Mouse (Mus musculus): Measurements from ENCODE around the gene Sept3. TPM values are rescaled to one million over a fixed set of nuclear protein-coding genes. Genes with fewer than 3 reads are reported as not detected.
"Not testable (repeated sequence)": the region's sequence is repeated elsewhere in the genome, so short reads cannot be mapped to it uniquely, and the experiment has no call there.

Sept3 gene
- total RNA-seq, 1 experiment: 5.9 TPM

GRCm38 (mm10) chr15:82236565-82236964 is 38.1 kb upstream of the Sept3 start:
- H3K4me1 ChIP-seq (ENCODE audit: control insufficient read depth in 2 of 2, insufficient read depth in 2 of 2, low read length in 2 of 2, poor library complexity in 1 of 2): peaks cover 6 to 11% of the 10 kb centered on the region in 2 experiments
- H3K9ac ChIP-seq (ENCODE audit: insufficient read depth, low read depth, low read length, poor library complexity, severe bottlenecking): no peak overlapping the region
- in situ Hi-C loops (cut with MboI; ENCODE audit: low sequenced_read_pairs in 2 of 2, unreplicated experiment in 2 of 2): loop anchor here (5.0 to 25.0 kb wide), 4 partner anchors 92 to 174 kb away; partner anchors contain the start of genes Mei1 (in 2 of the 2), 4930407I10Rik (in 1 of the 2) and Srebf2 (in 1 of the 2)
- TF ChIP-seq ZNF384 (IDR thresholded peaks at IDR 0.05; ENCODE audit: low read depth, low read length): no peak
- TF ChIP-seq MAFK (IDR thresholded peaks at IDR 0.05; ENCODE audit: insufficient read depth, low read depth, low read length): no peak
- peak; percentile 45; the same call in 1 of the 2 replicates for TF ChIP-seq HCFC1 (IDR thresholded peaks at IDR 0.05; ENCODE audit: borderline replicate concordance, insufficient read depth, low read length)
- no peak for TF ChIP-seq CHD2 (IDR thresholded peaks at IDR 0.05; ENCODE audit: low read depth, low read length)
- TF ChIP-seq ZC3H11A (IDR thresholded peaks at IDR 0.05; ENCODE audit: borderline replicate concordance, low read depth, low read length): peak; percentile 89
- no peak overlapping the region for H3K4me3 ChIP-seq (ENCODE audit: insufficient read depth in 1 of 2, low read depth in 1 of 2, low read length in 2 of 2, poor library complexity in 1 of 2, severe bottlenecking in 1 of 2)
- DNase-seq (ENCODE audit: low read depth, low spot score): no peak
- H3K27ac ChIP-seq (ENCODE audit: insufficient read depth, low read depth, low read length, poor library complexity, severe bottlenecking): no peak overlapping the region
- no peaks in the 10 kb centered on the region for H3K9me3 ChIP-seq (ENCODE audit: control insufficient read depth, insufficient read depth, low read depth, low read length)
- H3K36me3 ChIP-seq (ENCODE audit: control insufficient read depth, insufficient read depth, low read length, poor library complexity, severe bottlenecking): peaks cover 47% of the 10 kb centered on the region; the same call in 1 of the 2 replicates

DNA sequence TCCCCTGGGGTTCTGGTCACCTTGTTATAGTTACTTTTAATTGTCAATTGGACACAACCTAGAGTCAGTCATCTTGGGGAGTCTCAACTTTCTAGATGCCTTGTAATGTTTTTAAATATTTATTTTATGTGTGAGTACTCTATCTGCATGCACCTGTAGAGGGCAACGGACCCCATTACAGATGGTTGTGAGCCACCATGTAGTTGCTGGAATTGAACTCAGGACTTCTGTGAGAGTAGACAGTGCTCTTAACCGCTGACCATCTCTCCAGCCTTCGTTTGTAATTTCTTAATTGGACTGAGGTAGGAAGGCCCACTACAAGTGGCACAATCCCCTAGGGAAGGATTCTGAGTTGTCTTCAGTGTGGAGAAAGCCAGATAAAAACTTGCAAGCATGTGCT is 31.4 kb upstream of the Sept3 start:
- no peak for DNase-seq (ENCODE audit: low read depth, low spot score)
- peaks cover 8 to 9% of the 10 kb centered on the region in 2 experiments; a peak in 3 of 4 replicates for H3K4me1 ChIP-seq (ENCODE audit: control insufficient read depth in 2 of 2, insufficient read depth in 2 of 2, low read length in 2 of 2, poor library complexity in 1 of 2)
- no peak for TF ChIP-seq CHD2 (IDR thresholded peaks at IDR 0.05; ENCODE audit: low read depth, low read length)
- TF ChIP-seq ZNF384 (IDR thresholded peaks at IDR 0.05; ENCODE audit: low read depth, low read length): no peak
- TF ChIP-seq HCFC1 (IDR thresholded peaks at IDR 0.05; ENCODE audit: borderline replicate concordance, insufficient read depth, low read length): no peak
- no peak for TF ChIP-seq ZC3H11A (IDR thresholded peaks at IDR 0.05; ENCODE audit: borderline replicate concordance, low read depth, low read length)
- no peak for TF ChIP-seq MAFK (IDR thresholded peaks at IDR 0.05; ENCODE audit: insufficient read depth, low read depth, low read length)
- peak overlapping the region; percentile 85 to 92 for H3K4me3 ChIP-seq (ENCODE audit: insufficient read depth in 1 of 2, low read depth in 1 of 2, low read length in 2 of 2, poor library complexity in 1 of 2, severe bottlenecking in 1 of 2)
- in situ Hi-C loops (cut with MboI; ENCODE audit: low sequenced_read_pairs in 2 of 2, unreplicated experiment in 2 of 2): loop anchor here in 1 of 2 experiments (25.0 kb wide), 1 partner anchor 181 kb away; the partner anchor contains the start of genes 4930407I10Rik and Mei1
- no peaks in the 10 kb centered on the region for H3K9me3 ChIP-seq (ENCODE audit: control insufficient read depth, insufficient read depth, low read depth, low read length)
- peak overlapping the region; percentile 93; the same call in 1 of the 2 replicates for H3K9ac ChIP-seq (ENCODE audit: insufficient read depth, low read depth, low read length, poor library complexity, severe bottlenecking)
- H3K36me3 ChIP-seq (ENCODE audit: control insufficient read depth, insufficient read depth, low read length, poor library complexity, severe bottlenecking): peaks cover 16% of the 10 kb centered on the region; the same call in 1 of the 2 replicates
- H3K27ac ChIP-seq (ENCODE audit: insufficient read depth, low read depth, low read length, poor library complexity, severe bottlenecking): no peak overlapping the region

GRCm38 (mm10) chr15:82243742-82244114 is 31.0 kb upstream of the Sept3 start:
- no peaks in the 10 kb centered on the region for H3K9me3 ChIP-seq (ENCODE audit: control insufficient read depth, insufficient read depth, low read depth, low read length)
- no peak for DNase-seq (ENCODE audit: low read depth, low spot score)
- peaks cover 8 to 9% of the 10 kb centered on the region in 2 experiments; a peak in 3 of 4 replicates for H3K4me1 ChIP-seq (ENCODE audit: control insufficient read depth in 2 of 2, insufficient read depth in 2 of 2, low read length in 2 of 2, poor library complexity in 1 of 2)
- H3K9ac ChIP-seq (ENCODE audit: insufficient read depth, low read depth, low read length, poor library complexity, severe bottlenecking): peak overlapping the region; percentile 93
- in situ Hi-C loops (cut with MboI; ENCODE audit: low sequenced_read_pairs in 2 of 2, unreplicated experiment in 2 of 2): loop anchor here in 1 of 2 experiments (25.0 kb wide), 1 partner anchor 181 kb away; the partner anchor contains the start of genes 4930407I10Rik and Mei1
- peaks cover 14% of the 10 kb centered on the region; the same call in 1 of the 2 replicates for H3K36me3 ChIP-seq (ENCODE audit: control insufficient read depth, insufficient read depth, low read length, poor library complexity, severe bottlenecking)
- no peak overlapping the region; the same call in 1 of the 2 replicates for H3K27ac ChIP-seq (ENCODE audit: insufficient read depth, low read depth, low read length, poor library complexity, severe bottlenecking)
- peak overlapping the region; percentile 85 to 92 for H3K4me3 ChIP-seq (ENCODE audit: insufficient read depth in 1 of 2, low read depth in 1 of 2, low read length in 2 of 2, poor library complexity in 1 of 2, severe bottlenecking in 1 of 2)
- TF ChIP-seq ZNF384 (IDR thresholded peaks at IDR 0.05; ENCODE audit: low read depth, low read length) (no peak), ZC3H11A (IDR thresholded peaks at IDR 0.05; ENCODE audit: borderline replicate concordance, low read depth, low read length) (no peak), CHD2 (IDR thresholded peaks at IDR 0.05; ENCODE audit: low read depth, low read length) (no peak), MAFK (IDR thresholded peaks at IDR 0.05; ENCODE audit: insufficient read depth, low read depth, low read length) (no peak)

GRCm38 (mm10) chr15:82244115-82244804 is 30.4 kb upstream of the Sept3 start, which contains the start of gene Cenpm:
TSS of gene Cenpm (minus strand) at chr15:82244748.
- Histone ChIP-seq H3K27ac (ENCODE audit: insufficient read depth, low read depth, low read length, poor library complexity, severe bottlenecking) (peak within 1 kb of the TSS; percentile 96), H3K4me1 (ENCODE audit: control insufficient read depth in 2 of 2, insufficient read depth in 2 of 2, low read length in 2 of 2, poor library complexity in 1 of 2) (peaks cover 8 to 9% of the 10 kb centered on the region in 2 experiments; a peak in 3 of 4 replicates), H3K9ac (ENCODE audit: insufficient read depth, low read depth, low read length, poor library complexity, severe bottlenecking) (peak within 1 kb of the TSS; percentile 93), H3K4me3 (ENCODE audit: insufficient read depth in 1 of 2, low read depth in 1 of 2, low read length in 2 of 2, poor library complexity in 1 of 2, severe bottlenecking in 1 of 2) (peak within 1 kb of the TSS; percentile 85 to 92), H3K9me3 (ENCODE audit: control insufficient read depth, insufficient read depth, low read depth, low read length) (no peaks in the 10 kb centered on the region), H3K36me3 (ENCODE audit: control insufficient read depth, insufficient read depth, low read length, poor library complexity, severe bottlenecking) (peaks cover 9% of the 10 kb centered on the region; the same call in 1 of the 2 replicates)
- TF ChIP-seq MAFK (IDR thresholded peaks at IDR 0.05; ENCODE audit: insufficient read depth, low read depth, low read length): no peak
- TF ChIP-seq CHD2 (IDR thresholded peaks at IDR 0.05; ENCODE audit: low read depth, low read length): no peak
- no peak for TF ChIP-seq ZC3H11A (IDR thresholded peaks at IDR 0.05; ENCODE audit: borderline replicate concordance, low read depth, low read length)
- TF ChIP-seq HCFC1 (IDR thresholded peaks at IDR 0.05; ENCODE audit: borderline replicate concordance, insufficient read depth, low read length): no peak
- TF ChIP-seq ZNF384 (IDR thresholded peaks at IDR 0.05; ENCODE audit: low read depth, low read length): no peak
- DNase-seq (ENCODE audit: low read depth, low spot score): peak; percentile 83
- in situ Hi-C loops (cut with MboI; ENCODE audit: low sequenced_read_pairs in 2 of 2, unreplicated experiment in 2 of 2): loop anchor here in 1 of 2 experiments (25.0 kb wide), 1 partner anchor 182 kb away; the partner anchor contains the start of genes 4930407I10Rik and Mei1

GRCm38 (mm10) chr15:82244805-82245161 is 29.9 kb upstream of the Sept3 start:
- not testable (repeated sequence) for H3K36me3 ChIP-seq (ENCODE audit: control insufficient read depth, insufficient read depth, low read length, poor library complexity, severe bottlenecking); DNase-seq (ENCODE audit: low read depth, low spot score); H3K9me3 ChIP-seq (ENCODE audit: control insufficient read depth, insufficient read depth, low read depth, low read length); H3K4me1 ChIP-seq (ENCODE audit: control insufficient read depth in 2 of 2, insufficient read depth in 2 of 2, low read length in 2 of 2, poor library complexity in 1 of 2)
- in situ Hi-C loops (cut with MboI; ENCODE audit: low sequenced_read_pairs in 2 of 2, unreplicated experiment in 2 of 2): loop anchor here in 1 of 2 experiments (25.0 kb wide), 1 partner anchor 182 kb away; the partner anchor contains the start of genes 4930407I10Rik and Mei1
- peak overlapping the region; percentile 93 for H3K9ac ChIP-seq (ENCODE audit: insufficient read depth, low read depth, low read length, poor library complexity, severe bottlenecking)
- H3K27ac ChIP-seq (ENCODE audit: insufficient read depth, low read depth, low read length, poor library complexity, severe bottlenecking): peak overlapping the region; percentile 94
- H3K4me3 ChIP-seq (ENCODE audit: insufficient read depth in 1 of 2, low read depth in 1 of 2, low read length in 2 of 2, poor library complexity in 1 of 2, severe bottlenecking in 1 of 2): peak overlapping the region; percentile 85 to 92
